Mouse (Mus musculus): ENCODE measurements at regions not wholly inside any gene's neighbourhood (a gene's known extent, or its start where the extent isn't known, plus 50 kb on each side); places are given as distances from the start of the nearest gene placed in this dataset.
A peak's percentile ranks its signal among the peaks of the same experiment; 100 is the strongest.

DNA sequence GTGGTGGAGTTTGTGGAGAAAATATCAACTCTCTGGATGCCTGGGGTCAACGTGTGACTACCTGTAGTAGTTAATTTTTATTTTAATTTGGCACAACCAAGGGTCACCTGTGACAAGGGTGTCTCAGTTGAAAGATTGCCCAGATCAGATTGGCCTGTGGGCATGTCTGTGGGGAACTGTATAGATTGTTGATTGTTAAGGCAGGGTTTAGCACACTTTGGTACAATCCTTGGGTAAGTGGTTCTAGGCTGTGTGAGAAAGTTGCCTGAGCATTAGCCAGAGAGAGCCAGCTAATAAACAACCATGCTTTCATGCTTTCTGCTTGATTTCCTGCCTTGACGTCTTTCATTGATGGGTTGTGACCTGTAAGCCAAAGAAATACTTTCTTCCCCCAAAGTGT is 229.3 kb downstream of the Tex36 start:
- DNase-seq, result no peak

DNA sequence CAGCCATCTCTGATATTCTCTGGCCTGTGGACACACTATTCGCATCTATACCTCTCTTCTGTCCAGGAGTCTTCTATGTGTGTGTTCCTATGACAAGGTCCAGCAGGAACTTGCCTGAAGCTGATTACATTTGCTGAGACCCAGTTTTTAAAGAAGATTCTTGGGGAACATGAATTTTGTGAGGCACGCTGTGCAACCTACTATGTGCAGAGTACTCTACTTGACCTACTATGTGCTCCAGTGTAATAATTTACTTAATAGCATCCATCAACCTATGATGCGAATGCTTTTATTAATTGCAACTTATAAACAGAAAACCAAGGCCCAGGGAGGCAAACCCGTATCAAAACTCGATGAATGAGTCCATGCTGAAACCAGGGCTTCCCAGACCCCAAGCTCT is 231.4 kb downstream of the Tex36 start:
- no peak for DNase-seq

DNA sequence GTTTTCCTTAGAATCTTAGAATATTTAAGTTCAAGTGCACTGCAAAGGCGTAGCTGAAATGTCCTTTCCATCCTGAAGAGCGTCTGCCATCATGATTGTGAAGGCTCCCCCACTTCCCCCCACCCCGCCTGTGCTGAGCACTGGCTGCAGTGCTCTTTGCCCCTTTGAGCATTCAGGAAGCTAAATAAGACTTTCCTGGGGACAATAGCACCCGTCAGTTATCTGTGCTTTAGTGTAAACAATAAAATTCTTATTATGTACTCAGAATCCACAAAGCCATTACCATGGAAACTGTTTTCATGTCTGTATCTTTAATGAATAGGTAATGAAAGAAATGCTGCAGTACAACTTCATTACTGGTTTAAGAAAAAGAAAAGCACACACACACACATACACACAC is 237.4 kb downstream of the Tex36 start:
- DNase-seq, result no peak

DNA sequence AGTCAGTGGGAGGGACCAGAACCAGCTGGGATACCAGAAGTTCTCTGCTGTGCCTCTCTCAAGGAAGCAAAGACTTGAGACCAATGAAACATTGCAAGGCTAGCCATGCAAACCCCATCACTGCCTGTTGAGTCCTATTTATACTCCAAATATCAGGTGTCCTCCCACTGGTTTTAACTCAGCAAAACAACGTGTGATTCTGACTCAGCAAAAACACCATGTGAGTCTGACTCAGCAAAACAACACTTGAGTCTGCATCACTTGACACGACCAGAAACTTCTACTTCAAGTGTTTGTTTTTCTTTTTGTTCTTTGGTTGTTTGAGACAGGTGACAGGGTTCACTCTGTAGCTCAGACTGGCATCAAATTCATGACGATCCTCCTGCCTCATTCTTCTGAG is 204.6 kb upstream of the Ctbp2 start:
- DNase-seq, result no peak

DNA sequence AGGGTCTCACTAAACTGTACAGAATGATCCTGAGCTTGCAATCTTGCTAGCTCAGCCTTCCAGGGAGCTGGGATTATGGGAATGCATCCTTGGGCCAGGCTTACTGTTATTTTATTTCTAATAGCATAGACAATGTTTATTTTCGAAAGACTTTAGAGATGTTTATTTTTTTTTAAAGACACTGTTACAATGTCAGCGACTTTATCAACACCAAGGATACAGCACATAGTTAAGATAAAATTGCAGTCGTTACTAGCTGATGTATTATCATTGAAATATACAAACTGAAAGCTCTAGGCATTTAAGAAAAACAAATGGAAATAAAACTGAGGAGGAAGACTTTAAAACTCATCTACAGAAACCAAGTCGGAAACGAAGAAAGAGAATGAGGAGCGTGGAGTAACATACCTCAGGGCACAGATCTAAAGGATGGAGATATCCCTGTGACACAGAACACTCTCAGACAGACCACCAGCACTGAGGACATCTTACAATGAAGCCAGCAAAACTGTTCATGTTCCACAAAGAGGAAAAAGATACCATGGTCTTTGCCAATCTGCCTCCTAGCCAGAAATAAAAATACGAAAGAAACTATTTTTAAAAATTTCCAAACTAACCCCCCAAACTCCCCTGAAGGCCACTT is 201.5 kb upstream of the Ctbp2 start:
- no peak for DNase-seq

DNA sequence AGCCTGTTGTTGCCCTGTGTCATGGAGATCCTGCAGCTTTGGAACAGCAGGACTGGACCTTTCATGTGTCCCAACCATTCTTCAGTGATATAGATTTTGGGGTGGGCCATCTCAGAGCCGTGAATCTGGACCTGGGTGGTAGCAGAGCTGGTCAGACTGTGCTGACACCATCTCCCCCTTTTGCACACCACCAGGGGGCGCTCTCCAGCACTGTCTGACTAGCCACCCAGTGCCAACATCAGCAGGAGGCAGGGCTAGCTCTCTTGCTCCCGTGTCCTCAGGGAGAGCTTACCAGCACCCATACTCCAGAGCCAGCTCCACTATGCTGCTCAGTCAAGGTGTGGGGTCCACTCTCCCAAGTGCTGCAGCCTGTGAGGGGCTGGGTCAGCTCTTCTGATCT is 199.8 kb upstream of the Ctbp2 start:
- DNase-seq, result no peak

DNA sequence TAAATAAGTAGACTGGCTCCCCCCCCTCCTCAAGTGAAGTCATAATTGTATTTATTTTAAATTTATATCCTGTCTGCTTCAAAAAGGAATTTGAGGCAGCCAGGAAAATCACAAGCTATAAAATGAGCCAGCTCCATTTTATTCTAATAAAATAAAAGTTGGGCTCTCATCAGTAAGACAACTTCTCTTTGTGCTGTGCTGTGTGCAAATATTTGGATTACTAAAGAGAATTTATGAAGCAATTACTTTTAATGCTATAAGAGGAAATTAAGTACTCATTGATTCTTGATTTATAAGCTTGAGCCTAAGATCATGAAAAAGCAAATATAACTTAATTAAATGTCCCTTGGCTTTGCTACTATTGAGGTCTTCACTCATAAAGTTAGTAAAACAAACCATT is 193.4 kb upstream of the Ctbp2 start:
- no peak for DNase-seq

DNA sequence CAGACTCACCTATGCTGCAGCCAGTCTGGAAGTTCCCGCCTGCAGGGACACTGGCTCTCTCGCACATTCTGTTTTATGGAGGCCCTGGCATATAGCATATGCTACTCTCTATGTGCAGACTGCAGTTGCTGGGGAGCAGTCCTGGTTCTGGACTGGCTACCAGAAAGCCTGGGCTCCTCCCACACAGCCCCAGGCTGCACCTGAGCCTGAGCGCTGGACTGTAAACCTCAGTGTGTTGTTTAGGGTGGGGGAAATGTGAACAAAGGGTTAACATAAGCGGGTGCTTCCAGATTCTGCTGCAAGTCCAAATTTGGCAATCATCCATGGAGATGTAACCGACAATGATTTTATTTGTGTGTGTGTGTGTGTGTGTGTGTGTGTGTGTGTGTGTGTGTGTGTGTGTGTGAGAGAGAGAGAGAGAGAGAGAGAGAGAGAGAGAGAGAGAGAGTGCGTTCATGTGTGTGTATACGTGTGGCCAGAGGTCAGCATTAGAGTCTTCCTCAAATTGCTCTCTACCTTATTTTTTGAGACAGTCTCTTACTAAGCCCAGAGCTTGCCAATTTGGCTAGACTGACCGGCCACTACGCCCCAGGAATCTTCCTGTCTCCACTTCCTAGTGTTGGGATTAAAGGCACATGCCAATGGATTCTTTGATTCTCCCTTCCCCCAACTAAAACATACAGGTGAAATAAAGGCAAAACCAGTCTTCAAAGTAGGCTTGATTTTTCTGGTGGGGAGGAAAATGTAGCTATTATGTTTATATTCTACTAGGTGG is 192.7 kb upstream of the Ctbp2 start:
- peak; percentile 49 for DNase-seq

DNA sequence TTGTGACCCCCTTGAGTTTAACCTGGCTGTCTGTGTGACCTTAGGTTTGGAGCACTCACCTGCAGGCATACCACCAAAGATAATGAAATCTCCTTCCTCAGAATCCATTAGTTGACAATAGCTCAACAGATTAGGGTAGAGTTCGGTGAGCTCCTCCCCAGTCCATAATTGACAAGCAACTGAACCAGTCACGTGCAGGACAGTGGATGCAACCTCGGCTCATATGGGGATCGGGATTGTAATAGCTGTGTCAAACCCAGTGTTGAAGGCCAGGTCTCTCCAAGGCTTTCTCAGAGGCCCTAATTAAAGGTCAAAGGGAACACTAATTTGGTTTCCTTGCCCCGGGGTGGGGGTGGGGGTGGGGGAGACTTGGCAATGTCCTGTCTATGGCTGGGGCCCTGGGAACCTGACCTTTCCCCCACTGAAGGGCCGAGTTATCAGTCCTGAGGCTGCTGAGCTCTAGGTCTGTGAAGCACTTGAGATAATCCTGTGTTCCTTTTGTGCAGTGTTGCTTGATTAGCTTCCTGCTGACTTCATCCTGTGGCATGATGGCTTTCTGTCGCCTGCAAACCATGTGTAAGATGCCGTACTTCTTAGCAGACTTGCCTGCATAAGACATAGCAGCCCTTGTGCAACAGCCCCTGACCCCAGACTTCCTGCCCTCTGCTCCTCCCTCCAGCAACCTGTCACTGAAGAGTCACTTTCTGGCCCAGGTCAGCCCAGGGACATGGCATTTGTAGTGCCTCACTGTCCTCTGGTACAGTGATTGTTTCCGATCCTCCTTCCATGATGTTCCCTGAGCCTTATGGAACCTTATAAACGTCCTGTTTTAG is 191.3 kb upstream of the Ctbp2 start:
- DNase-seq, result peak; percentile 31

DNA sequence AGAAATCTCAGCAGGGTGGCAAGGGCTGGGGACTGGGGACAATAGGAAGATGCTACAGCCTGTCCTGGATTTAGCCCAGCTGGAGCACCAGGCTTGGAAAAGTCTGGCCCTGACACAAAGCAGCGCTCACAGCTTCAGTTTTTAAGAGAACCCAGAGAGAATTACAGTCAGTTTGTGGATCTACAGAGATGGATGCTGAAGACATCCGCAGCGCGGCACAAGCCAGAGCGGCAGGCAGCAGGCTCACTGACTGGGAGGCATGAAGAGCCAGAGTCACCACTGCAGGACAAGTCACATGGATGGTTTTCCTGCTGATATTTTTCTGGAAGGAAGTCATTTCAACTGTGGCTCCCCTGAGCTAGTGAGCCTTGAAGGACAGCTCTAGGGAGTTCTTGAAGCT is 189.0 kb upstream of the Ctbp2 start:
- peak; percentile 70 for DNase-seq

DNA sequence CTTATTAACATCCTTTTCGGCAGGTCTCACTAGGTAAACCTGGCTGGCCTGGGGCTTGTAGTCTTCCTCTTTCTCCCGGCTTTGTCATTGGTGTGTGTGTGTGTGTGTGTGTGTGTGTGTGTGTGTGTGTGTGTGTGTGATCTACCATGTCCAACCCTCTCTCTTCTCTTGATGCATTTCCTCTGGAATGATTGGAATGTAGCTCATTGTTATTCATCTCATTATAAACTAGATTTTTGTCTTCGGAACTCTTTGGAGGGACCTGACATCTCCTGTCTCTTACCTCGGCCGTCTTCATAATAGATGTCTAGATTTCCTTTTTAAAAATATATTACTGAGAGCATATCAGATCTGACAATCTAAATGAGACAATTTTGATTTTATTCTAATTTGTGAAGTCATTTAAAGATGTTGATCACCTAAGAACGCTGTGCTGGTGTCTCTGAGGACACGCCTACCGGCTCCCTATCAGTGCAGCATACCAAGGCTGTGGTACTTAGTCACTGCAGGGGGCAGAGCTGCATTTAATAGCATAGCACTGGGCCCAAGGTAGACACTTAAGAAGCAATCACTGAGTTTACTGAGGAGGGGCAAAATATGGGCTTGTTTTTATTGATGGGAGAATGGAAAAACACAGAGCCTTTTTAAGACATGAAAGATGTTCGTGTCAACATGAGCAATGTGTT is 187.1 kb upstream of the Ctbp2 start:
- peak; percentile 40 for DNase-seq

DNA sequence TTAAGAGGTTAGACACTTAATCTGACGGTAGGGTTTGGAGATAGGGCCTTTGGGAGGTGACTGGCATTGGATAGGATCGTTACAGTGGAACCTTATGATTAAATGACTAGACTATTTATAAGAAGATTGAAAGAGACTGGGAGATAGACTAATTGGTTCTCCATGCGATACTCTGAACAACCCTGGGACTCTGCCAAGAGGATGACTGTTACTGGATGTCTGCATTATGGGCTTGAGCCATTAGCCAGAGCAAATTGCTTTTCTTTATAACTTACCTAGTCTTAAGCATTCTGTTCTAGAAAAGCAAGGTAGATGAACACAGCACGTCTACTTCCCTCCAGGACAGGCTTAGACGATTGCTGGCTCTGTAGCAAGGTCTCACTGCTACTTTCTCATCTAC is 180.3 kb upstream of the Ctbp2 start:
- no peak for DNase-seq

DNA sequence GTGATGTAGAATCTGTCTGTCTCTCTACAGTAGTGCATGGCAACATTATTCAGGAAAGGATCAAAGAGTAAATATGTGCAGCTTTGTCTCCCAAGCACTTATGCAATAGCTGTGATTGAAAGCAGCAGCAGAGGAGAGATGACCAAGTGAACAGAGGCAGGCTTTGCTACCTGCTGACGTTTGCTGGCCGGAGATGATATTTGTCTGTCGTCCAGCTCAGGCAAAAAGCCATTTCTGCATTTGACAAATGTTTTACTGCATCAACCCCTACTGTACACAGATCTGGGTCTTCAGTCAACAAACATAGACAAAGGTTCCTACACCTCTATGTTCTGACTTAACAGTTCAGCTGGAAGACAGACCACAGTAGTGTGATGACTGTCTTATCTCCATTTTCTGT is 166.3 kb upstream of the Ctbp2 start:
- DNase-seq, result no peak

DNA sequence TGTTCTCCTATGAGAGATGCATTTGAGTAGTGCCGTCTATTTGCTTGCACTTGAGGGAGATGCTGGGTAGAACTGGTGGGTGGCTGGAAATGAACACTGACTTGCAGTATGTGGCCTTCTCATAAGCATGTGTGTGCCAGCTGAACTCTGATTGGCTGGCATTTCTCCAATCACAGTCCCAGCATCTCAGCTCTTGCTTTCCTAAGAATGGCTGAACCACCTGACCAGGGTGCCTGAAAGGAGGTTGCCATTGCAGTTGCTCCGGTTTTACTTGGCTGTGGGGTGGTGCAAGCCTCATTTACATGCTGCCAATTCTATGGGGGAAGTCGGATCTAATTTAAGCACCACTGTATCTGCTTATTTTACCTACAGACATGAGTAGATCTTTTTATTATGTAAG is 164.1 kb upstream of the Ctbp2 start:
- DNase-seq, result no peak

DNA sequence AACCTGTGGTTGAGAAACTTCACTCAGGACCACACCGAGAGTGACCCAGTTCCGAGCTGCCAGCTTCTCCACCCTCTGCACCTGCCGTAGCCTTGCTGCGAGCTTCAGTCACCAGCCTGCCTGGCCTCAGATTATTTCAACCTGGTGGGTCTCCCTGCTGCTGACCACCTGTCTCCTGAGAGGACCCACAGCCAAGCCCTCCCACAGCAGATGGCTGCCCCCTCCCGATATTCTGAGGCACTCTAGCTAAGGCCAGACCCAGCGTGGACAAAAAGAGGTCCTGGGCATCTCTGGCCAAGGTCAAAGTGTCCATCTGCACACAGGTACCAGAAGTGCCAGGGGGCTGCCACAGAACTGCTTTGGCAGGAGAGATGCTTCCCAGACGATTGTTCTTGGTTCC is 162.7 kb upstream of the Ctbp2 start:
- DNase-seq, result no peak

DNA sequence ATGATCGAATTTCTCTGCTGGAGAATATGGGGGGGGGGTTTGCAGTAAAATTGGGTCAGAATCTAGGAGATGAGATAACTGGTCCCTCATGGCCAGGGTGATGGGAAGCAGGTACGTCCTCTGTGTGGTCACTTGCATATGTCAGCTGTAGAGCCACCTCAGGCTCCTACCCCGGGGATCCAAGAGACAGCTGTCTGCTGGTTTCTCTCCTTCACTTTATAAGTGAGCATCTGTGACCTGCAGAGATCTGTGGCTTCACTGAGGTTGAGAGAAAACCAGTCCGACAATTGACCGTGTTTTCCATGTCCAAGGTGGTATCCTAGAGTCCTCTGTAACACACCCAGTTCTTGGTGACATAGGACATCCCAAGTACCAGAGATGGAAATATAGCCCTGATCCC is 162.1 kb upstream of the Ctbp2 start:
- no peak for DNase-seq

DNA sequence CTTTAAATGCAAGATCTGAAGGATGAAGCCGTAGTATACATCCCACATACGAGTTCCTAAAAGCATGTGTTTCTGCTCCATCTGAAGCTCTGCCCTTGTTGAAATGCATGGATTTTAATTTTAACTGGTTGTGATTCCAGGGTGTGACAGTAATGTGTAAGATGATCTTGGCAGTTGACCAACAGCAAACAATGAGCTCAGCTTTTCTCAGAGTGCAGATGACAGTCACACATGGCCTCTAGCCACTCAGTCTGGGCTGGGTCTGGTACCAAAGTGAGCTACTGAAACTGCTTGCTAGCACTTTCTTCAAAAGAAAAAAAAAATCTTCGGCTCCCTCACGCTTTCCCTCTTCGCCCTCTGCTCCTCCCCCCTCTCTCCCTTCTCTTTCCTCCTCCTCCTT is 138.0 kb upstream of the Ctbp2 start:
- DNase-seq, result no peak

DNA sequence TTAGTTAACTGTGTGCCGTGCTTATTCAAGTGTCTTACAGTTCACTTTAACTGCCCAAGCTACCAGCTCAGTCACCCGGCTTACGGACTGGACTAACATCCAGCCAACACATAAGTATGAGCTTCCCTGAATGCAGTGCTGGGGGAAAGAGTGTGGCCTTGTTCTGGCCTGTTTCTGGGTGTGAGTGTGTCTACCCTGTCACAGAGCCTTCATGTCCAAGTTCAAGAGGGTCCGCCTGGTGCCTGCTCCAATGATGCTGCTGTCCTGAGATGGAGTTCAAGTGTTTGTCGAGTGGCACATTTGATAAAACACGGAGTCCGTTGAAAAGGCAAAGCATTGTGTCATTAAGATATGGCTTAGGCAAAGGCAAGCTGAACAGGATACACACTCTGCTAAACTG is 135.0 kb upstream of the Ctbp2 start:
- DNase-seq, result no peak

DNA sequence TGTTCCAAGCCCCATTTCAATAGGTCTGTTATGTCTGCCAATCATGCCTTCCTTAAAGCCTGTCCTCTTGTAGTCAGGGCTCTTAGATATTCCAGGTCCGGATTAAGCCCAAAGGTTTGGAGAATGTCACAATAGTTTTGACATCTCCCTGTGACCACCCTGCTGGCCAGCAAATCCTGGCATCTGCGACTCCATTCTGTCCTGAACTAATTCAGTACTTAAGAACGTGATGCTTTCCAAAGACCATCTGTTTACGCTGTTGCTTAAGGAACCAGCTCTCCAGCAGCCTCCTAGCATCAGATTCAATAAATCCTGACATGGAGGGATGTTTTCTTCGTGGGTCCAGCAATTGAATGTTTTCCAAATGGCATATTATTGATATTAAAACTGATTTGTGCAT is 132.7 kb upstream of the Ctbp2 start:
- peak; percentile 12 for DNase-seq

DNA sequence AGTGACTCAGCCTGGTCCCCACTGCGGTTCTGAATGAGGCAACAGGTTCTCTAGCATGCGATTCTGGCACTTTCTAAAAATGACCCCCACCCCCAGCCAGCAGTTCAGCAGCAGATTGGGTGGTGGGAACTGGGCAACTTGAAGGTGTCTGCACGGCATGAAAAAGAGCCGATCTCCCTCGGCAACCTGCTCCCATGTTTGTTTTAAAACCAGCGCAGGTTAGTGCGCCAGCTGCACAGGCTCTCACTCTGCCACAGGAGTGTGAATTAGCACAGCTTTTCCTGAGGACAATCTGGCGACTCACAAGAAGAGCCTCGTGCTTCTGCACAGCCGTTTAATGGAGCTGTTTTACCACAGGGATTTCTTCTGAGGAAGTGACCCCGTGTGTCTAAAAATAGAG is 120.4 kb upstream of the Ctbp2 start:
- peak; percentile 18 for DNase-seq

DNA sequence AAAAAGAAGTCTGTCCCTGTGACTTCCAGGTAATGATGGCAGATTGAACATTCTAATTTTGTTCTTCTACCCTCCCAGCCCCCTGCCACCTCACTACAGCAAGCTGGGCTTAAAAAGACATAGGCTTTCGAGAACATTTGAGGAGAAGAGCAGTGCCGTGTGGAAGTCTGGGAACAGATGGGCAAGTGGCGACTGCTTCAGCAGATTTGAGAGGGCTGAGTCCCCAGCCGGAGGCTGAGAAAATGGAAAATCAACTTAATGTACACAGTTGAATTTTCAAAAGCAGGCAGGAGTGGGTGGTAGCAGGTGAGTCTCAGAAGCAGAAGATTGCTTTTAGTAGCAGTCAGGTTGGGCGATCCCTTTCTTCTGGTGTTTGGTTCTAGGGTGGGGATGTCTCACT is 110.2 kb upstream of the Ctbp2 start:
- no peak for DNase-seq

DNA sequence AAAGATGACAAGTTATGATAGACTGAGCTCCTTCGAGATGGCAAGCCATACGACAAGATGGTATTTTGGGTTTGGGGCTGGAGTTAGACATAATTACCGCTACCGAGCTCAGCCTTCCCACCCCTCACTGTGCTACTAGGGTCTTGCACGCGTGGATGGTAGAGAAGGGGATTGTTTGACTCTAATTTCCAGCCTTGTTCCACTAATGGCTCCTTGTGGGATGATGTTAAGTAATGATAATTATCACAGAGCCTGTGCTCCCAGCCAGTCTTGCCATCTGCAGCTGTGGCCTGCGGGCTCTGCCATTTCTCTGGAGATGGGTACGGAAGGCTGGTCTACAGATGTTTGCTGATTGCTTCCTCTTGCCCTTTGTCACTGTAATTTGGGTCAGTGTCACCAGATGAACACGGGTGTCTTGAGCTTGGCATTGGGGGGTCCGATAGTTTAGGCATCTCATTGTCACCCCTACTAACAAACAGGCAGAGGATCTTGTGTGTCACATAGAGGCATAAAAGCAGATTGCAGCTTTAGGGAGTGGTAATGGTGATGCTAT is 108.8 kb upstream of the Ctbp2 start:
- DNase-seq, result peak; percentile 60

DNA sequence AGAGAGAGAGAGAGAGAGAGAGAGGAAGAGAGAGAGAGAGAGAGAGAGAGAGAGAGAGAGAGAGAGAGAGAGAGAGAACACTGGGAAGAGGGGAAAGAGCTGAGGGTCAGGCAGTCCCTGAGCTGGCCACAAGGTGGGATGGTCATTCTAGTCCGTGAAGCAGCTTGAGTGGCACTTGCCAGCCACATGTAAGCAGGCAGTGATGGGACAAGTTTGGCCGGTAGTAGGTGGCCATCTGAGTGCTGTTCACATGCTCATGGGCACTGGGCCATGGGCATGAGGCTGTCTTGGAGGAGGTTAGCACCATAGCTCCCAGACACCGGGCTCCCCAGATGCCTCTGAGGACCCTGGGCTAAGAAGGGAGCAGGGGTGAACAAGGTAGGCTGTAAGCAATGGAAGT is 106.7 kb upstream of the Ctbp2 start:
- peak; percentile 18 for DNase-seq
